Mouse (Mus musculus) cerebellum, postnatal 36 days (tissue): ENCODE data around the gene Srrd.

Experiments used
- DNase-seq, 2 experiments: peaks; one replicate each; pipeline ENCODE4 v3.0.0; 2021 to 2022; ENCODE audit warnings: mixed read lengths in 2 of 2

The Srrd gene

GRCm38 (mm10) chr5:112313222-112313885, 29.5 kb downstream of the Srrd start:
- DNase-seq: no peak

- no peak for DNase-seq
Measured at GRCm38 (mm10) chr5:112305842-112306241, 37.0 kb downstream of the Srrd start.

- DNase-seq: no peak
Measured at GRCm38 (mm10) chr5:112302310-112302709, 40.5 kb downstream of the Srrd start.

- DNase-seq: no peak
Measured at GRCm38 (mm10) chr5:112301694-112302093, 41.1 kb downstream of the Srrd start.

GRCm38 (mm10) chr5:112300721-112301308, 42.0 kb downstream of the Srrd start:
- DNase-seq: no peak

GRCm38 (mm10) chr5:112300112-112300511, 42.7 kb downstream of the Srrd start:
- DNase-seq: no peak

GRCm38 (mm10) chr5:112299399-112299798, 43.4 kb downstream of the Srrd start:
- DNase-seq: no peak

GRCm38 (mm10) chr5:112298226-112298988, 44.4 kb downstream of the Srrd start:
- DNase-seq: no peak

GRCm38 (mm10) chr5:112297257-112297656, 45.6 kb downstream of the Srrd start:
- no peak for DNase-seq

GRCm38 (mm10) chr5:112296404-112297181, 46.2 kb downstream of the Srrd start:
- no peak for DNase-seq

GRCm38 (mm10) chr5:112295564-112295963, 47.3 kb downstream of the Srrd start:
- DNase-seq: no peak

- DNase-seq: no peak
Measured at GRCm38 (mm10) chr5:112295162-112295561, 47.7 kb downstream of the Srrd start.

GRCm38 (mm10) chr5:112294696-112295095, 48.1 kb downstream of the Srrd start:
- no peak for DNase-seq

- DNase-seq: no peak
Measured at GRCm38 (mm10) chr5:112293800-112294199, 49.0 kb downstream of the Srrd start.

- no peak for DNase-seq
Measured at GRCm38 (mm10) chr5:112292343-112292980, 50.4 kb downstream of the Srrd start.

GRCm38 (mm10) chr5:112291866-112292265, 51.0 kb downstream of the Srrd start:
- no peak for DNase-seq

GRCm38 (mm10) chr5:112290536-112290880, 52.3 kb downstream of the Srrd start:
- DNase-seq: no peak

GRCm38 (mm10) chr5:112289819-112290535, 52.9 kb downstream of the Srrd start:
- DNase-seq: peak; percentile 43 to 51

- DNase-seq: peak in 1 of 2 experiments; percentile 46
Measured at GRCm38 (mm10) chr5:112289236-112289635, 53.6 kb downstream of the Srrd start.

GRCm38 (mm10) chr5:112288193-112289141, 54.4 kb downstream of the Srrd start:
- DNase-seq: no peak

- DNase-seq: no peak
Measured at GRCm38 (mm10) chr5:112287652-112288051, 55.2 kb downstream of the Srrd start.
